Mouse (Mus musculus): Measurements from ENCODE around the gene Mtg2. TPM values are rescaled to one million over a fixed set of nuclear protein-coding genes. Genes with fewer than 3 reads are reported as not detected.

The Mtg2 gene
- total and polyA plus RNA-seq, 2 experiments from 2014 or later: 17.2 to 23.9 TPM

- H3K4me1 ChIP-seq (ENCODE audit: insufficient read depth, low read length): no peaks in the 10 kb centered on the region
- H3K9ac ChIP-seq (replicated peaks; ENCODE audit: low read length): no peak overlapping the region
- peaks cover 32% of the 10 kb centered on the region for H3K36me3 ChIP-seq (ENCODE audit: insufficient read depth, low read length)
- peak; percentile 58 for TF ChIP-seq CTCF (IDR thresholded peaks at IDR 0.05; ENCODE audit: low read depth)
- H3K9me3 ChIP-seq (ENCODE audit: low read length): no peaks in the 10 kb centered on the region
- WGBS: 90% methylated on average over 14 of the region's 14 CpGs
- H3K4me3 ChIP-seq (ENCODE audit: low read length): no peak overlapping the region
- ATAC-seq (no peak), DNase-seq (ENCODE audit: low spot score) (peak; percentile 24)
- no peaks in the 10 kb centered on the region for H3K27me3 ChIP-seq (ENCODE audit: insufficient read depth, low read length)
- no peak overlapping the region for H3K4me2 ChIP-seq (ENCODE audit: low read depth, low read length)
- no peak overlapping the region for H3K27ac ChIP-seq
Observed at GRCm38 (mm10) chr2:180051986-180052733, 18.2 kb upstream of the Mtg2 start.

- no peak for ATAC-seq
- Histone ChIP-seq H3K27me3 (ENCODE audit: insufficient read depth, low read length) (no peaks in the 10 kb centered on the region), H3K4me1 (ENCODE audit: insufficient read depth, low read length) (no peaks in the 10 kb centered on the region), H3K27ac (no peak overlapping the region), H3K36me3 (ENCODE audit: insufficient read depth, low read length) (peaks cover 41% of the 10 kb centered on the region), H3K9ac (replicated peaks; ENCODE audit: low read length) (no peak overlapping the region), H3K4me3 (ENCODE audit: low read length) (no peak overlapping the region), H3K9me3 (ENCODE audit: low read length) (no peaks in the 10 kb centered on the region), H3K4me2 (ENCODE audit: low read depth, low read length) (no peak overlapping the region)
- 95% methylated on average over 9 of the region's 9 CpGs for WGBS
- DNase-seq (ENCODE audit: low spot score): no peak
- no peak for TF ChIP-seq CTCF (IDR thresholded peaks at IDR 0.05; ENCODE audit: low read depth)
Observed at GRCm38 (mm10) chr2:180053001-180053400, 17.4 kb upstream of the Mtg2 start.

- Histone ChIP-seq H3K4me3 (ENCODE audit: low read length) (no peak overlapping the region), H3K9ac (replicated peaks; ENCODE audit: low read length) (no peak overlapping the region), H3K36me3 (ENCODE audit: insufficient read depth, low read length) (peaks cover 59% of the 10 kb centered on the region), H3K27me3 (ENCODE audit: insufficient read depth, low read length) (no peaks in the 10 kb centered on the region), H3K27ac (no peak overlapping the region), H3K4me1 (ENCODE audit: insufficient read depth, low read length) (no peaks in the 10 kb centered on the region), H3K9me3 (ENCODE audit: low read length) (no peaks in the 10 kb centered on the region), H3K4me2 (ENCODE audit: low read depth, low read length) (no peak overlapping the region)
- DNase-seq (ENCODE audit: low spot score): no peak
- no peak for TF ChIP-seq CTCF (IDR thresholded peaks at IDR 0.05; ENCODE audit: low read depth)
- no peak for ATAC-seq
- 95% methylated on average over 11 of the region's 11 CpGs for WGBS
Observed at GRCm38 (mm10) chr2:180063338-180064131, 6.9 kb upstream of the Mtg2 start.

GRCm38 (mm10) chr2:180069770-180070480, 463 bp upstream of the Mtg2 start:
- Histone ChIP-seq H3K4me1 (ENCODE audit: insufficient read depth, low read length) (peaks cover 6% of the 10 kb centered on the region; the same call in 1 of the 2 replicates), H3K27me3 (ENCODE audit: insufficient read depth, low read length) (no peaks in the 10 kb centered on the region), H3K27ac (peak overlapping the region; percentile 94), H3K9me3 (ENCODE audit: low read length) (no peaks in the 10 kb centered on the region), H3K4me3 (ENCODE audit: low read length) (peak overlapping the region; percentile 65), H3K36me3 (ENCODE audit: insufficient read depth, low read length) (peaks cover 11% of the 10 kb centered on the region), H3K9ac (replicated peaks; ENCODE audit: low read length) (peak overlapping the region; percentile 73), H3K4me2 (ENCODE audit: low read depth, low read length) (peak overlapping the region; percentile 98)
- DNase-seq (ENCODE audit: low spot score) (no peak), ATAC-seq (peak; percentile 67; the same call in 1 of the 2 replicates)
- WGBS: 37% methylated on average over 20 of the region's 20 CpGs
- TF ChIP-seq CTCF (IDR thresholded peaks at IDR 0.05; ENCODE audit: low read depth): no peak

GRCm38 (mm10) chr2:180071671-180072070, 1.3 kb downstream of the Mtg2 start:
- peaks cover 11% of the 10 kb centered on the region for H3K36me3 ChIP-seq (ENCODE audit: insufficient read depth, low read length)
- DNase-seq (ENCODE audit: low spot score) (no peak), ATAC-seq (no peak)
- WGBS: 85% methylated on average over 2 of the region's 2 CpGs
- H3K9me3 ChIP-seq (ENCODE audit: low read length): no peaks in the 10 kb centered on the region
- TF ChIP-seq CTCF (IDR thresholded peaks at IDR 0.05; ENCODE audit: low read depth): no peak
- no peak overlapping the region for H3K27ac ChIP-seq
- H3K4me3 ChIP-seq (ENCODE audit: low read length): no peak overlapping the region
- peaks cover 6% of the 10 kb centered on the region; the same call in 1 of the 2 replicates for H3K4me1 ChIP-seq (ENCODE audit: insufficient read depth, low read length)
- H3K9ac ChIP-seq (replicated peaks; ENCODE audit: low read length): no peak overlapping the region
- H3K27me3 ChIP-seq (ENCODE audit: insufficient read depth, low read length): no peaks in the 10 kb centered on the region
- no peak overlapping the region for H3K4me2 ChIP-seq (ENCODE audit: low read depth, low read length)

- Histone ChIP-seq H3K27me3 (ENCODE audit: insufficient read depth, low read length) (no peaks in the 10 kb centered on the region), H3K4me3 (ENCODE audit: low read length) (no peak overlapping the region), H3K9ac (replicated peaks; ENCODE audit: low read length) (no peak overlapping the region), H3K4me2 (ENCODE audit: low read depth, low read length) (no peak overlapping the region), H3K9me3 (ENCODE audit: low read length) (no peaks in the 10 kb centered on the region), H3K36me3 (ENCODE audit: insufficient read depth, low read length) (peaks cover 11% of the 10 kb centered on the region; the same call in 1 of the 2 replicates), H3K27ac (no peak overlapping the region), H3K4me1 (ENCODE audit: insufficient read depth, low read length) (peaks cover 6% of the 10 kb centered on the region; the same call in 1 of the 2 replicates)
- WGBS: 84% methylated on average over 7 of the region's 7 CpGs
- ATAC-seq (no peak), DNase-seq (ENCODE audit: low spot score) (no peak)
- no peak for TF ChIP-seq CTCF (IDR thresholded peaks at IDR 0.05; ENCODE audit: low read depth)
Observed at GRCm38 (mm10) chr2:180072886-180073285, 2.5 kb downstream of the Mtg2 start.

Measured in hindbrain, postnatal 0 days (tissue).